Mouse (Mus musculus) heart, adult 2 months (tissue): ENCODE measurements at regions not wholly inside any gene's neighbourhood (a gene's known extent, or its start where the extent isn't known, plus 50 kb on each side); places are given as distances from the start of the nearest gene placed in this dataset.
A peak's percentile ranks its signal among the peaks of the same experiment; 100 is the strongest.
"Not testable (repeated sequence)": the region's sequence is repeated elsewhere in the genome, so short reads cannot be mapped to it uniquely, and the experiment has no call there.

Experiments used
- DNase-seq, 2 experiments: peaks; one replicate each; pipeline ENCODE4 v3.0.0; 2021
- H3K27ac ChIP-seq: fragments of 200-600 bp; 2 replicates; pipeline ENCODE4 v1.8.1; 2022
- H3K27me3 ChIP-seq: fragments of 200-500 bp; 2 replicates; pipeline ENCODE4 v1.6.1; 2012; ENCODE audit warnings: mild to moderate bottlenecking, low read length, inconsistent platforms, mixed read lengths; ENCODE audit not compliant: control insufficient read depth, insufficient read depth
- H3K36me3 ChIP-seq: fragments of 200-500 bp; 2 replicates; pipeline ENCODE4 v1.6.1; 2012; ENCODE audit warnings: low read length, inconsistent platforms; ENCODE audit not compliant: control insufficient read depth, insufficient read depth
- H3K4me1 ChIP-seq: fragments of 200-500 bp; 2 replicates; pipeline ENCODE4 v1.6.1; 2011; ENCODE audit warnings: low read length; ENCODE audit not compliant: control insufficient read depth, insufficient read depth
- H3K4me3 ChIP-seq: fragments of 200-600 bp; 2 replicates; pipeline ENCODE4 v1.8.1; 2022
- H3K79me2 ChIP-seq: fragments of 200-500 bp; replicated peaks from 2 replicates; pipeline ENCODE4 v1.6.1; 2012; ENCODE audit warnings: mild to moderate bottlenecking, inconsistent platforms, low read length, moderate library complexity, mixed read lengths; ENCODE audit not compliant: control insufficient read depth, insufficient read depth
- H3K9ac ChIP-seq: fragments of 200-500 bp; 2 replicates; pipeline ENCODE4 v1.6.1; 2012; ENCODE audit warnings: low read depth, mild to moderate bottlenecking, control low read depth, inconsistent platforms, low read length, mixed read lengths
- CTCF ChIP-seq: fragments of 200-600 bp; IDR thresholded peaks from 2 replicates; pipeline ENCODE4 v1.8.1; 2022; ENCODE audit warnings: antibody characterized with exemption, mild to moderate bottlenecking, moderate library complexity
- EP300 ChIP-seq: fragments of 200-500 bp; IDR thresholded peaks from 2 replicates; pipeline ENCODE4 v1.6.1; 2011; ENCODE audit warnings: low read depth, low read length, control low read depth; ENCODE audit not compliant: insufficient read depth
- POLR2A ChIP-seq: fragments of 200-500 bp; IDR thresholded peaks from 2 replicates; pipeline ENCODE4 v1.6.1; 2011; ENCODE audit warnings: mild to moderate bottlenecking, low read depth, low read length, control low read depth; ENCODE audit not compliant: insufficient read depth
- WGBS: fragments of 180-500 bp; shearing (Covaris S2); methylation state at CpG from one replicate; pipeline ENCODE4 v1.1.7; 2018; 5-methylcytosine and 5-hydroxymethylcytosine counted together
- intact Hi-C: fragments of 180-260 bp; cut with DNase I; formaldehyde crosslinking; loops from one replicate; pipeline ENCODE4 v1.15.1; 2025

GRCm38 (mm10) chrX:114802061-114802460, 102.8 kb upstream of the Ube2dnl1 start:
- H3K36me3 ChIP-seq, H3K27ac ChIP-seq, H3K9ac ChIP-seq, H3K4me1 ChIP-seq, H3K27me3 ChIP-seq, DNase-seq, H3K4me3 ChIP-seq, H3K79me2 ChIP-seq, intact Hi-C loops: not testable (repeated sequence)
- TF ChIP-seq CTCF, result peak; percentile 21
- WGBS, result 54% methylated on average over 4 of the region's 4 CpGs

GRCm38 (mm10) chrX:114816267-114816666, 88.5 kb upstream of the Ube2dnl1 start:
- no peak overlapping the region for H3K4me3 ChIP-seq
- intact Hi-C loops, result no loop called here
- H3K79me2 ChIP-seq, result no peaks in the 10 kb centered on the region
- TF ChIP-seq CTCF (no peak), POLR2A (no peak), EP300 (no peak)
- H3K27me3 ChIP-seq, result no peaks in the 10 kb centered on the region
- 49% methylated on average over 4 of the region's 4 CpGs for WGBS
- H3K4me1 ChIP-seq, result no peaks in the 10 kb centered on the region
- H3K9ac ChIP-seq, result no peak overlapping the region
- peak in 1 of 2 experiments; percentile 13 for DNase-seq
- no peak overlapping the region for H3K27ac ChIP-seq
- H3K36me3 ChIP-seq, result no peaks in the 10 kb centered on the region

GRCm38 (mm10) chrX:114836906-114837305, 67.9 kb upstream of the Ube2dnl1 start:
- Histone ChIP-seq H3K4me1 (no peaks in the 10 kb centered on the region), H3K27me3 (no peaks in the 10 kb centered on the region), H3K4me3 (no peak overlapping the region), H3K36me3 (no peaks in the 10 kb centered on the region), H3K9ac (no peak overlapping the region), H3K27ac (no peak overlapping the region), H3K79me2 (no peaks in the 10 kb centered on the region)
- no peak for TF ChIP-seq CTCF
- 43% methylated on average over 3 of the region's 3 CpGs for WGBS
- intact Hi-C loops, result no loop called here
- DNase-seq, result no peak

GRCm38 (mm10) chrX:114843510-114843909, 61.3 kb upstream of the Ube2dnl1 start:
- no peaks in the 10 kb centered on the region for H3K36me3 ChIP-seq
- WGBS, result 30% methylated on average over 1 of the region's 1 CpGs
- no peaks in the 10 kb centered on the region; the same call in 1 of the 2 replicates for H3K4me1 ChIP-seq
- intact Hi-C loops, result no loop called here
- TF ChIP-seq CTCF (no peak), EP300 (no peak), POLR2A (no peak)
- H3K9ac ChIP-seq, result no peak overlapping the region
- peak in 1 of 2 experiments; percentile 4 for DNase-seq
- H3K27me3 ChIP-seq, result no peaks in the 10 kb centered on the region
- H3K27ac ChIP-seq, result no peak overlapping the region
- no peak overlapping the region for H3K4me3 ChIP-seq
- H3K79me2 ChIP-seq, result no peaks in the 10 kb centered on the region
